Mouse (Mus musculus): ENCODE results near the gene Gm11733. TPM values are rescaled to one million over a fixed set of nuclear protein-coding genes. Genes with fewer than 3 reads are reported as not detected.
"Not testable (repeated sequence)": the region's sequence is repeated elsewhere in the genome, so short reads cannot be mapped to it uniquely, and the experiment has no call there.

Gm11733 gene
- total RNA-seq (2021) = under 1 TPM in 1 of 2 experiments, not detected in 1; 0.35 TPM
- long read RNA-seq, experiment 1 = 0 reads
- long read RNA-seq, experiment 2 = 0 reads

DNA sequence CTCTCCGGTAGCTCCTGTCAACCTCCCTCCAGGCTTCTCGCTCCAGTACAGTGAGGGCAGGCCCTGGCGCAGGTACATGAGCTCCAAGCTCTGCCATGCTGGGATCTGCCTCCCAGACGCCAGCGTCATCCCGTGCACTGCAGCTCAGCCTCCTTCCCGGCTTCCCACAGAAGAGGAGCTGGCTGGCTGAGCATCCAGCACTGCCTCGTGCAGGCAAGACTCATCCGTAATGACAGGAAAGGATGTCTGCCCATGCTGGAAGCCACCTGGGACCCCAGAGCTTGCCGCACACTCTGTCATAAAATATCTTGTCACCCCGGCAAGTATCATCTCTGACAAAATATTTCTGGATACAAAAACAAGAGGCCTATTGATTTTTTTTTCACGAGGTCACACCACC is at the start of gene Gm11733:
Gm11733 (plus strand) TSS at position 171 of the 400 bp plus-strand sequence.
- DNase-seq (ENCODE audit: low spot score in 2 of 2) = peak; percentile 74 to 84
- intact Hi-C loops (cut with DNase I) = loop anchor here (5.0 kb wide), 2 partner anchors 77 to 168 kb away; partner anchors contain the start of gene Tnrc6c

- intact Hi-C loops (cut with DNase I) = no loop called here
- peak; percentile 86 to 95 for DNase-seq (ENCODE audit: low spot score in 2 of 2)
Observed at GRCm38 (mm10) chr11:117436401-117437109, 47.6 kb upstream of the Gm11733 start.

- no peak for DNase-seq (ENCODE audit: low spot score in 2 of 2)
- intact Hi-C loops (cut with DNase I) = no loop called here
Observed at GRCm38 (mm10) chr11:117437110-117437490, 47.1 kb upstream of the Gm11733 start.

GRCm38 (mm10) chr11:117438363-117438762 is 45.8 kb upstream of the Gm11733 start:
- DNase-seq (ENCODE audit: low spot score in 2 of 2) = no peak

DNA sequence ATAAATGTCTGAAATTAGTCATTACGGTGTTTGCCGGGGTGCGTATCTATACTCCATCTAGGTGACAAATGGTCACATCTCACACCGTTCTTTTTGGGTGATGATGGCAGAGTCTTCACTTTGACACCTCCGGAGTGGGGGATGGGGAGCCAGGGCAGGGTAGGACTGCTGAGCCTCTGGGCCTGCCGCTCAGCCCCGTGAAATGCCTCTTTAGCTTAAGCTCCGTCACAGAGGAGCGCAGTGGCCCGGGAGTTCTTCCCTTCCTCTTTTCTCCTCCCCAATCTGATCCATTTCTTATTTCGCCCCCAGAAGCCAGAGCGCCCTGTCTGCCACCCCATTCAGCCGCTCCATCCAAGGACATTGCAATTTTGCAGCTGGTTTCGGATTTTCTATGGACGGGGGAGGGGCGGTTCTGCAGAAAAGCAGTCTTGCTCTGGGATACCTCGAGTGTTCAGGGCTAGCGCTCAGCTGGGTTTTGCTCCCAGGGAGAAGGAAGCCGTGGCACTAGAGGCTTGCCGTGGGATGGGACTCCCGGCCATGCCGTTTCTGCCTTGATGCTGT is 43.2 kb upstream of the Gm11733 start:
- intact Hi-C loops (cut with DNase I) = no loop called here
- no peak for DNase-seq (ENCODE audit: low spot score in 2 of 2)

More at GRCm38 (mm10) chr11:117438363-117438762, 45.8 kb upstream of the Gm11733 start:
- intact Hi-C loops (cut with DNase I) = no loop called here

- intact Hi-C loops (cut with DNase I) = no loop called here
Observed at GRCm38 (mm10) chr11:117444090-117444489, 40.1 kb upstream of the Gm11733 start.

DNA sequence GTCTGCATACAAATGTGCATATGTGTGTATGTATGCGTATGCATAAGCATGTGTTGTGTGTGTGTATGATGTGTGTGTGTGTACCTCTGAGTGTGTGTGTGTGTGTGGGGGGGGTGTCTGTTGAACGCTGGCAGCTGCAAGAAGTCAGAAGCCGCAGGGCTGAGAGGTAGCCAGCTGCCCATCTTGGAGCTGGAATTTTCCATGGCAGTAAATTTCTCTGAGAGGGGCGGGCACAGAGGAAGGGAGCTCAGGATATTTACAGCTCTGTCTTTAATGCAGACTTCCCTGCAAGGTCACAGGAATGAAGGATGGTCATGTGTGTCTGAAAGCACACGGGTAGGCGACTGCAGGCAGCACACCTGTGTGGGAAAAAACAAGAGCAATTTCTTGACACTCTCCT is 38.5 kb upstream of the Gm11733 start:
- DNase-seq (ENCODE audit: low spot score in 2 of 2) = no peak
- intact Hi-C loops (cut with DNase I) = no loop called here

More at GRCm38 (mm10) chr11:117444090-117444489, 40.1 kb upstream of the Gm11733 start:
- no peak for DNase-seq (ENCODE audit: low spot score in 2 of 2)

GRCm38 (mm10) chr11:117454086-117454485 is 30.1 kb upstream of the Gm11733 start:
- DNase-seq (ENCODE audit: low spot score in 2 of 2) = no peak
- intact Hi-C loops (cut with DNase I) = no loop called here

- DNase-seq (ENCODE audit: low spot score in 2 of 2) = no peak
- intact Hi-C loops (cut with DNase I) = no loop called here
Observed at GRCm38 (mm10) chr11:117459148-117459547, 25.0 kb upstream of the Gm11733 start.

- intact Hi-C loops (cut with DNase I) = no loop called here
Observed at GRCm38 (mm10) chr11:117462202-117462864, 21.8 kb upstream of the Gm11733 start.

DNA sequence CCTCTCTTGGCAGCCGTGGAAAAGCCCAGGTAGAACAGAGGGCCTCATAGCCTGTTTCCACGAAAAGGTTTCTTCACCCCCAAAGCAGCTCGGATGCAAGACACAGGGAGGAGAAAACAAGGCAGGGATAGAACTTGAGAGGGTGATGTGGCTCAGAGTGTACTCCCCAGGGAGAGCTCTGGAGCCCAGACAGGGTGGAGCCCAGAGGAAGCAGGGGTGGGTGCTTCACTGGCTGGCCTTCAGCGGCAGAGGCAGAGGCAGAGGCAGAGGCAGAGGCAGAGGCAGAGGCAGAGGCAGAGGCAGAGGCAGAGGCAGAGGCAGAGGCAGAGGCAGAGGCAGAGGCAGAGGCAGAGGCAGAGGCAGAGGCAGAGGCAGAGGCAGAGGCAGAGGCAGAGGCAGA is 20.8 kb upstream of the Gm11733 start:
- intact Hi-C loops (cut with DNase I); DNase-seq (ENCODE audit: low spot score in 2 of 2): not testable (repeated sequence)

More at GRCm38 (mm10) chr11:117462202-117462864, 21.8 kb upstream of the Gm11733 start:
- no peak for DNase-seq (ENCODE audit: low spot score in 2 of 2)

DNA sequence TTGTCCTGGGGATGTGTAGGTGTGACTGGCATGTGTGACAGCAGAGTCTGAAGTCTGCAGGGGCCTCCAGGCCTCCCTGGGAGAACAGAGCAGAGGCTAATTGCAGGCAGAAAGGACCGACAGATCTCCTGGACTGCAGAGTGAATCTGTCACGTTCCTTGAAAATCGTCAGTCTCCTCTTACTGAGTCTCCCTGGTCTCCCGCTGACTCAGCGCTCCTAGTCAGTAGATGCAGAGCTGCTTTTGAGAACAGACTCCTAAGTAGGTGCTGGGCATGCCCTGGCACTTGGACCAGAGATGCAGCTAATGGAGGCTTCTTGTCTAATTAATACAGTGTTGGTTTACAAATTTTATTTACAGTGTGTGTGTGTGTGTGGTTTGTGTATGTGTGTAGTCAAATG is 17.9 kb upstream of the Gm11733 start:
- intact Hi-C loops (cut with DNase I) = no loop called here
- DNase-seq (ENCODE audit: low spot score in 2 of 2) = no peak

DNA sequence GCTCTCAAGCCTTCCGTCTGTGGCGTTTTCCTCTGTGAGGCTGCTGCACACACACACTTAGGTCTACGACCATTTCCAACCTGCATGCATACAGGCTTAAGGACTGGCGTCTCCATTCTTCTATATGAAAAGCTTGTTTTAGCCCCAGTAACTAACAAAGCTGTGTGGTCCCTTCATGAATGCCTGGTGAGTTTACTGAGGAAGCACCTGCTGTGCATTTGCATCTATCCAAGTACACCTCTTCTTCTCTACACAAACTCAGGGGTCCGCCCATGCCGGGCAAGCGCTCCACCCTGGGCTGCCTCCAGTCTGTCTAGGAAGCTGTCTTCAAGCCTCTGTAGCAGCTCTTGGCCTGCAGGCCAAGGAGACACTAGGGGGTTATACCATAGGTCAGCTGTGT is 17.3 kb upstream of the Gm11733 start:
- DNase-seq (ENCODE audit: low spot score in 2 of 2) = no peak
- intact Hi-C loops (cut with DNase I) = no loop called here

DNA sequence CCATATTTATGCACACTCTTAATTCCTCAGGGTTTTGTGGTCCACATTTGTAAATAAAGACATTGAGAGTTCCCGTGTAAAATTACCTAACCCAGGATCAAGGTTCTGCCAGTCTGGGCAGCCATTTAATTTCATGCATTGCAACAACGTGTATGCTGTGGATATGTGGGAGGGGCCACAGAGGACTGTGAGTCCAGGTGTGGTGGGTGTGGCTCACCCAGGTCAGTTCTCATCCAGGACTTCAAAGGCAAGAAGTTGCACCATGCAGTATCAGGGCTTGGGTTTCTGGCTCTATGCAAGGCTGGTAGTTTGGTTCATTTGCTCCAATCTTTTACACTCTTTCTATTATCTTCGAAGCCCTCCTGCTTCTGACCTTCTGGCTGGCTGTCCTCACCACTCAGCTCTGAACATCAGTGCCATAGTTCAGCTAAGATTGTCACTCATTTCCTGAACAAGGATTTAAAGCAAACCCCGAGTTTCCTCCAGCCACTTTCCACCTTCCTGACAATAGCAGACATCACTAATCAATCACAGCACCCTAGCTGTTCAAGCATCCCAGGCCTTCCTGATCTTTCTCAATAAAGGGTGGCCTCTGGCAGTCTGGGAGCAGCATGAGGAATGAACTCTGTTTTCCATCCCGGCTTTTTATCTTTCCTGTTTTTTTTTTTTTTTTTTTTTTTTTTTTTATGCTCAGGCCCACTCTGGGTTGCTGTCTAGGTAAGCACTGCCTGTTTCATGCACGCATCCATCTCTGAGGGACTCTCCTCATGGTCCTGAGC is 15.4 kb upstream of the Gm11733 start:
- no peak for DNase-seq (ENCODE audit: low spot score in 2 of 2)
- intact Hi-C loops (cut with DNase I) = no loop called here

GRCm38 (mm10) chr11:117469724-117470123 is 14.4 kb upstream of the Gm11733 start:
- intact Hi-C loops (cut with DNase I) = no loop called here
- no peak for DNase-seq (ENCODE audit: low spot score in 2 of 2)

DNA sequence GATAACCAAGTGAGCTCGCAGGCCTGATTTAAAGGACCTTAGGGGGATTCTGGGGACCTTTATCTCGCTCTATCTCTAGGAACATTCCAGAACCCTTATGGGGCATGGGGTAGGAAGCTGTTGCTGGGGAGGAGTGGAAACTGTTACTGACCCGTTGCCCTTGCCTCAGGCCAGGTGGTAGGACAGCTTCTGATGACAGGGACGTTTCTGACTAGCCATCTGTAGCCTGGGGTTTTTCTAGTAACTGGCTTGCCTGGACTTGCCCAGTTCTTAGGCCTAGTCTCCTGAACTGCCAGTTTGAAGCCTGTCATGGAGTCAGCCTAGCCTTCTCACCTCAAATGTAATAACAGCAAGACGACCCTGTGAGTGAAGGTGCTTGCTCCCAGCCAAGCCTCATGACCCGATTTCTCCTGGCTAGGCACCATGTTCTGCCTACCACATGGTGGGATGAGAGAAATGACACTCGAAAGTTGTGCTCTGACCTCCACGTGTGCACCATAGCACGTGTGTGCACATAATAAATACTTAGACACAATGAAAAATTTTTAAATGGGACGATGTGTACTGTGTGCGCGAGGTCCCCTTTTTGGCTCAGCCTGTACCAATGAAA is 13.5 kb upstream of the Gm11733 start:
- intact Hi-C loops (cut with DNase I) = no loop called here
- no peak for DNase-seq (ENCODE audit: low spot score in 2 of 2)

DNA sequence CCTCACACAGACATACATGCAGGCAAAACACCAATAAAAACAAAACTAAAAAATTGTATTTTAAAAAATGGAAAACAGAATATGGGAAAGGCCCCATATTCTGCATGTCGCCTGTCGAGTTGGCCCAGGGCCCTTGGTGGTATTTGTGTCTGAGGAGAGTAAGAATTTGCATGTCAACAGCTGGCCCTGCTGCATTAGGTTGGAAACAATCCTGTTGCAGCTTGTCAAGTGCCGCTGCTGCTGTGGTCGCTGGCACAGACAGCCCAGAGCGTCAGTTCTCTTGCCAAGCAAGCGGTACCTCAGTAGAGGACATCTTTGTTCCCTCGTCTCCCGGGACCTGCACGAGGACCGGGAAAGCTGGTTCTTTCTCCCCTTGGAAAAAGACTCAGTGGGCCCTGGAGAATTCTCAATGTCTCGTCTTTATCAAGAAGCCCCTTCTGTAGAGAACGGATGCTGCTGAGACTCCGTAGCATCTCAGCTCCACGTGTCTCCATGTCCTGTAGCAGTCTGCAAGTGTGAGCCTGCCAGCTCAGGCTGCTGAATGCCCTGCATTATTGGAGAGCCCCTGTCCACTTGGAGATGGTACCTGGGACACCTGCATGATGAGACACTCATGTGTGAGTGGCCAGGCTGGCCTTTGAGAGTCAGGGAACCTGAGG is 12.4 kb upstream of the Gm11733 start:
- intact Hi-C loops (cut with DNase I) = no loop called here

DNA sequence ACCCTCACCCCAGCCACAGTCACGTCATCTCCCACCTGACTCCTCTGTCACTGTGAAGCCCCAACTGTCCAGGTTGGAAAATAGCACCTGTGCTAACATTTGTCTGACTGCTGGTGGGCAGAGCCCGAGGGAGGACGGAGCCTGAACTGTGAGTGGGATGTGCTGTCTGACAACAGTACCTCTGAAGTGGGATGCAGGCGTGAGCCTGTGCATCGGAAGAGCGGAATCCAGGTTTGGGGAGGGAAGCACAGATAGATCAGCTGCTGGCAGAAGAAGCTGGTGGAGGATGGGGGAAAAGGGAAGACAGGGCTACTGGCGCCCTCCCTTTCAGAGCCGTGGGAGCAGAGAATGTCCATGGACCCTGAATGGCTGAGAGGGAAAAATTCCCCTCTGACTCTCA is 11.3 kb upstream of the Gm11733 start:
- intact Hi-C loops (cut with DNase I) = no loop called here
- DNase-seq (ENCODE audit: low spot score in 2 of 2) = peak in 1 of 2 experiments; percentile 41

More for the DNA sequence above, 12.4 kb upstream of the Gm11733 start:
- DNase-seq (ENCODE audit: low spot score in 2 of 2) = no peak

DNA sequence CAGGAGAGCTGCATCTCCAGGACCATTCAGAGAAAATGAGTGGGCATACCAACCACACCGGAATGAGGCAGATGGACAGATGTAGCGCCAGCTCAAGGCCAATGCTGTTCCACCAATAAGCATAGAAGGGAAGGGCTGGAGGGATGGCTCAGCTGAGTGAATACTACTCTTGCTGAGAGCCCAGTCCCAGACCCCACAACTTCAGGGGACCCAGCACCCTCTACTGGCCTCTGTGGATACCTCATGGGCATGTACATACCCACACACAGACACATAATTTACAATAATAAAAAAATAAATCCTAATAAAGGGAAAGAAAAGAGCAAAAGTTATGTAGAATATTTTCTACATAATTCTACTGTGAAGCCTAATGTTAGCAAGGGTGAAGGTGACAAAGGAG is 9.0 kb upstream of the Gm11733 start:
- intact Hi-C loops (cut with DNase I) = loop anchor here (5.0 kb wide), 1 partner anchor 83 kb away; no protein-coding TSS in a partner anchor
- DNase-seq (ENCODE audit: low spot score in 2 of 2) = no peak
